Mouse (Mus musculus) bone marrow macrophage, adult 2 months (primary cell): ENCODE results near the gene Snapc1. TPM values are rescaled to one million over a fixed set of nuclear protein-coding genes. Genes with fewer than 3 reads are reported as not detected.

ENCODE experiments used
- H3K27ac ChIP-seq: 2 replicates; pipeline ENCODE4 v1.5.1; 2012; ENCODE audit warnings: low read depth, low read length; ENCODE audit not compliant: insufficient read depth
- H3K4me1 ChIP-seq: 2 replicates; pipeline ENCODE4 v1.6.1; 2012; ENCODE audit warnings: low read length; ENCODE audit not compliant: control insufficient read depth, insufficient read depth
- H3K4me3 ChIP-seq: 2 replicates; pipeline ENCODE4 v1.5.1; 2012; ENCODE audit warnings: mild to moderate bottlenecking, low read length, moderate library complexity; ENCODE audit not compliant: insufficient read depth
- CTCF ChIP-seq: IDR thresholded peaks from 2 replicates; pipeline ENCODE4 v1.5.1; 2012; ENCODE audit warnings: low read depth, mild to moderate bottlenecking, low read length, moderate library complexity
- POLR2A ChIP-seq: IDR thresholded peaks from 2 replicates; pipeline ENCODE4 v1.6.1; 2012; ENCODE audit warnings: mild to moderate bottlenecking, low read depth, low read length, borderline replicate concordance
- polyA plus RNA-seq: library from polyadenylated mRNA; stranded (reverse); fragments of >200 nt; gene quantifications from 2 replicates; pipeline ENCODE4 v1.2.4, GENCODE M21; 2012; ENCODE audit not compliant: missing spikeins, insufficient read depth, insufficient read length

Gene Snapc1
- polyA plus RNA-seq, 1 experiment, result 13.8 TPM

GRCm38 (mm10) chr12:73952879-73953278, 11.4 kb upstream of the Snapc1 start:
- Histone ChIP-seq H3K4me3 (no peak overlapping the region), H3K27ac (no peak overlapping the region), H3K4me1 (peaks cover 11% of the 10 kb centered on the region)
- TF ChIP-seq POLR2A, result no peak

GRCm38 (mm10) chr12:73953420-73954186, 10.7 kb upstream of the Snapc1 start:
- no peak overlapping the region for H3K27ac ChIP-seq
- H3K4me3 ChIP-seq, result no peak overlapping the region
- peaks cover 11% of the 10 kb centered on the region for H3K4me1 ChIP-seq
- TF ChIP-seq CTCF (no peak), POLR2A (no peak)

- no peak overlapping the region for H3K4me3 ChIP-seq
- H3K27ac ChIP-seq, result no peak overlapping the region
- H3K4me1 ChIP-seq, result peaks cover 11% of the 10 kb centered on the region
- no peak for TF ChIP-seq CTCF
Measured at GRCm38 (mm10) chr12:73954785-73955184, 9.5 kb upstream of the Snapc1 start.

- peaks cover 11% of the 10 kb centered on the region for H3K4me1 ChIP-seq
- no peak overlapping the region for H3K4me3 ChIP-seq
- no peak overlapping the region for H3K27ac ChIP-seq
- TF ChIP-seq CTCF (no peak), POLR2A (no peak)
Measured at GRCm38 (mm10) chr12:73957676-73958075, 6.6 kb upstream of the Snapc1 start.

GRCm38 (mm10) chr12:73958830-73959229, 5.5 kb upstream of the Snapc1 start:
- Histone ChIP-seq H3K4me1 (peaks cover 16% of the 10 kb centered on the region), H3K4me3 (no peak overlapping the region), H3K27ac (no peak overlapping the region)
- TF ChIP-seq CTCF, result no peak
- TF ChIP-seq POLR2A, result no peak

- Histone ChIP-seq H3K27ac (no peak overlapping the region), H3K4me1 (peaks cover 4% of the 10 kb centered on the region; the same call in 1 of the 2 replicates), H3K4me3 (no peak overlapping the region)
- TF ChIP-seq CTCF (no peak), POLR2A (no peak)
Measured at GRCm38 (mm10) chr12:73969142-73969541, 4.9 kb downstream of the Snapc1 start.

GRCm38 (mm10) chr12:73974584-73974983, 10.3 kb downstream of the Snapc1 start:
- TF ChIP-seq POLR2A (no peak), CTCF (no peak)
- Histone ChIP-seq H3K27ac (no peak overlapping the region), H3K4me3 (no peak overlapping the region), H3K4me1 (no peaks in the 10 kb centered on the region)

- Histone ChIP-seq H3K27ac (no peak overlapping the region; the same call in 1 of the 2 replicates), H3K4me3 (no peak overlapping the region), H3K4me1 (no peaks in the 10 kb centered on the region)
- TF ChIP-seq POLR2A (no peak), CTCF (no peak)
Measured at GRCm38 (mm10) chr12:73978144-73978543, 13.9 kb downstream of the Snapc1 start.

GRCm38 (mm10) chr12:73979667-73980066, 15.4 kb downstream of the Snapc1 start:
- no peak for TF ChIP-seq CTCF
- no peak overlapping the region for H3K4me3 ChIP-seq
- H3K4me1 ChIP-seq, result no peaks in the 10 kb centered on the region; the same call in 1 of the 2 replicates
- H3K27ac ChIP-seq, result no peak overlapping the region

GRCm38 (mm10) chr12:73982533-73982932, 18.3 kb downstream of the Snapc1 start:
- H3K4me1 ChIP-seq, result no peaks in the 10 kb centered on the region; the same call in 1 of the 2 replicates
- TF ChIP-seq CTCF, result no peak
- no peak for TF ChIP-seq POLR2A
- H3K27ac ChIP-seq, result no peak overlapping the region
- no peak overlapping the region for H3K4me3 ChIP-seq
